Mouse (Mus musculus): Measurements from ENCODE around the gene Ifna6.

Gene Ifna6

DNA sequence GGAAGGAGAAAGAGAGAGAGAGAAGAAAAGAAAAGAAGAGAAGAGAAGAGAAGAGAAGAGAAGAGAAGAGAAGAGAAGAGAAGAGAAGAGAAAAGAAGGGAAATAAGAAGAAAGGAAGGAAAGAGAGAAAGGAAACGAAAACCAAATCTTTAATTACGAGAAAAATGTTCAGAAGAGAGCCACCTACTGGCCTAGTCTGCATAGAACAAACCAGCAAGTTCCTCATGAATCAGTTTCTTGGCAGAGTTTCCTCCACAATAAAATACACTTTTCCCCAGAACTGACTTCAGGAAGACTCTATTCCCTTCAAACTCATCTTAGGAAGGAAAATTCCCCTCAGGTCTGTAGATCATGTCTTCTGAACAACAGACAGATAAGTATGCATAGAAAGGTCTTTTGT lies 18.1 kb downstream of the Ifna6 start:
- no peak for DNase-seq (ENCODE audit: low spot score in 2 of 2)

DNA sequence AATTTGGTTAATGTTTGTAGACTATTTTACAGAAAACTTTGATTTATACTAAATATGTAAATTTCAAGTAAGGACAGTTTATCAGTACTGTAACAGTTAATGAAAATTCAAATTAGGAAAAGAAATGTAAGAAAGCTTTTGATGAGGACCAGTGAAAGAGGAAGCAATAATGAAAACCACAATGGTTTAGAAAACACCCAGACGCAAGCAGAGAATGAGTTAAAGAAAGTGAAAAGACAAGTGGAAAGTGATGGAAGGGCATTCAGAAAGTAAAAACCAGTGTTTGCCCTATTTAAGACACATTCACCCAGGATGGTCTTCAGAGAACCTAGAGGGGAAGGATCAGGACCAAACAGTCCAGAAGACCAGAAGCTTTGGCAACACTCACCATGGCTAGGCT lies 22.5 kb downstream of the Ifna6 start, which contains the start of gene Ifna1:
TSS of gene Ifna1 (plus strand) at position 390 of the 400 bp plus-strand sequence.
- no peak for DNase-seq (ENCODE audit: low spot score in 2 of 2)

- no peak for DNase-seq (ENCODE audit: low spot score in 2 of 2)
These were observed 24.0 kb downstream of the Ifna6 start for GRCm38 (mm10) chr4:88851026-88851763.

GRCm38 (mm10) chr4:88859214-88859613 lies 32.0 kb downstream of the Ifna6 start:
- DNase-seq (ENCODE audit: low spot score in 2 of 2) = no peak

- DNase-seq (ENCODE audit: low spot score in 2 of 2) = no peak
These were observed 36.1 kb downstream of the Ifna6 start for GRCm38 (mm10) chr4:88863309-88863708.

- DNase-seq (ENCODE audit: low spot score in 2 of 2) = peak in 1 of 2 experiments; percentile 20
These were observed 37.4 kb downstream of the Ifna6 start for GRCm38 (mm10) chr4:88864599-88864998.

DNA sequence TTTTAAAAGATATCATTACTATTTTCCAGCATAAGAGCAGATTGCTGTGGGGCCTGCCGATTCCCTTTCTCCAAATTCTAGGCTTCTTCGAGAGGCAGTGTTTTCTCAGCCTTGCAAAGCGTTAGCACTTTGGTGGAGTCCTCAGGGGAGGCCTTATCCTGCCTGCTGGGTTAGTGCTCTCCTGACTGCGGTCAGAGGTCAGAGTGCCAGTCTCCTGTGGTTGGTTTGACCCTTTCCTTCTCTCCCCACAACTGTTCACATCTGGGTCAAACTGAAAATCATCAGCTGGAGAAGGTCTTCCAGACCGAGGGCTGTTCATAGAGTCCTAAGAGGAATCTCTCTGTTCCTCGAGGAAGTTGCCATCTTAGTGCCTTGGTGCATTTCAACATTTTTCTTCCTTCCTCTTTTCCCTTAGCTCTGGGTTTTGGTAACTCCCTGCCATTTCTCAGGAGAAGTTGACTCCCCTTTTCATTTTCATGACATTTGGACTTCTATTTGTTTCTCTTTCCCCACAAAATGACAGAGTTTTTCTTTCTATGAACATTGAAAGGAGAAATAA lies 37.9 kb downstream of the Ifna6 start:
- no peak for DNase-seq (ENCODE audit: low spot score in 2 of 2)

- DNase-seq (ENCODE audit: low spot score in 2 of 2) = peak; percentile 55 to 69
These were observed 40.2 kb downstream of the Ifna6 start for GRCm38 (mm10) chr4:88867366-88867925.

- no peak for DNase-seq (ENCODE audit: low spot score in 2 of 2)
These were observed 41.0 kb downstream of the Ifna6 start for GRCm38 (mm10) chr4:88867926-88868911.

DNA sequence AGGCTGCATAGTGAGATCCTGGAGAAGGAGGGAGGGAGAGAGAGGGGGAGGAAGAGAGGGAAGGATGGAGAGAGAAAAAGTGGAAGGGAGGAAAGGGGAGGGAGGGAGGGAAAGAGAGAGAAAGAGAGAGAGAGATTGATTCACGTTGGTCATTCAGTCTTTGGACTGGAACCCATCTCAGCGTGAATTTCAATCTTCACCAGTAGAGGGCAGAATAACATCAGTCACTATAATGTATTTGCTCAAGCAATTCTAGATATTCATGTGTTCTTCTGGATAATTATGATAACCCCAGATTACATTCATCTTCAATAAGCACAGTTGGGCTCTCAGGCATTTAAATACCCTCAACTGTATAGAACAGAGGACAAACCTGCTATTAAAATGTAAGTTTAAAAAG lies 45.5 kb downstream of the Ifna6 start:
- no peak for DNase-seq (ENCODE audit: low spot score in 2 of 2)

GRCm38 (mm10) chr4:88875435-88876095 lies 48.3 kb downstream of the Ifna6 start:
- no peak for DNase-seq (ENCODE audit: low spot score in 2 of 2)

GRCm38 (mm10) chr4:88876520-88876919 lies 49.3 kb downstream of the Ifna6 start:
- DNase-seq (ENCODE audit: low spot score in 2 of 2) = no peak
